Mouse (Mus musculus): ENCODE data around the gene Mpig6b.

- TF ChIP-seq CTCF (IDR thresholded peaks at IDR 0.05; ENCODE audit: extremely low read depth, insufficient read length, insufficient replicate concordance, low read depth, low read length) (no peak), POLR2A (IDR thresholded peaks at IDR 0.05; ENCODE audit: low read depth, low read length) (no peak)
Measured at GRCm38 (mm10) chr17:35064378-35064877, 1.6 kb downstream of the Mpig6b start.

All from small intestine, adult 2 months (tissue).